Mouse (Mus musculus) kidney, postnatal 14 days (tissue): ENCODE data around the gene Mdc1.
A peak's percentile ranks its signal among the peaks of the same experiment; 100 is the strongest.

ENCODE experiments used
- DNase-seq: peaks from one replicate; pipeline ENCODE4 v3.0.0; 2022; ENCODE audit warnings: mixed read lengths

Mdc1 gene

DNA sequence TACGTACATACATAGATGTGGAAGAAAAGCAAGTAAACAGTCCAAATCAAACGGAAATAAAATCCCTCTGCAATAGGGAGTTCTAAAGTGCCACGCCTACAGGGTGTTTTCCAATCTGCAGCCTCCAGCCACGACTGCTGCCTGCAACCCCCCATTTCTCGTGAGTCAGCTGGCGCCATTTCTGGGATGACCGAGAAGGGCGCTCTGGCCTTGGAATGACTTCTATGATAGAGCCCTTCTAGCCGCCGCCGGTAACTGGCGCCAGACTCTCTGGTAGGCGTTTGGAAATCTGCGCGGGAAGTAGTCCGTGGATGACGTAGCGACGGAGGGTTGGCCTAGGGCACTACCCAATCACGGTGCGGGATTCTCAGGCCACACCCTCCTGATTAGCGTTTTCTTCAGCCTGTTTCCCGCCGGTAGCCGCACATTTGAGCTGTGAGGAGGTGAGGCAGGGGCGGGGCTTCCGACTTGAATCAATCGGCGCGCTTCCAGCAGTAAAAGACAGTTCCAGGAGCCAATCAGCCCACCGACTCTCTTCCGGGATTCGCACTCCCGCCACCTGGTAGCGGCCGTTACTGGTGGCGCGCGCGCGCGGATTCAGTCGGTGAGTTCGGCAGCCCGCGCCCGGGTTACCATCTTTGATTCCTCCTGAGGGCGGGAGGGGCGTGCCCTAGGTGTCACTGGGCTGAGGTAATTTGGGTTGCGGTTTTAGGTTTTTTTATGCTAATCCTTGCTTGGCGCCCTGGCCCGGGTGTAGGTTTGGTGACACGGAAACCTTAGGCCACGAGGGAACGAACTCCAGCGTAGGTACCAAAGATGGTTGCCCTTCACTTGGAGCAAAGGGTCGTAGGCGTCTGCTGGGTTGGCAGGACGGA, at the start of gene Mdc1:
Gene Mdc1, plus strand, starts transcription at position 440 of the 875 bp plus-strand sequence.
- peak; percentile 100 for DNase-seq

DNA sequence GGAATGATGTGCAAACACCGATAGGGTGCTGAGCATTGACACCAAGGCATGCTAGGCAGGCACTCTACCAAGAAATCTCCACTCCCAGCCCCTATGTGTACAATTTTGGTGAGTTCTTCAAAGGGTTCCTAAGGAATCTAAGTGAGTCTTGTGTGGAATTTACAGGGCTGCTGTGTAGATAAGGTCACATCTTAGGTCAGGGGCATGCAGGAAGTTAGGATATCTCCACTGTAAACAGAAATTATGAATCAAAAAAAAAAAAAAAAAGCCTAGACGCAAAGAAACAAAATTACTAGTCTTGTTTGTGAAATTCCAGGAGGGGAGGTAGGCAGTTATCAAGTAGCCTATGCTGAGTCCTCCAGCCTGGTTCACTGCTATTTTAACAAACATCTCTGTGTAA, 48.5 kb upstream of the Mdc1 start:
- no peak for DNase-seq

DNA sequence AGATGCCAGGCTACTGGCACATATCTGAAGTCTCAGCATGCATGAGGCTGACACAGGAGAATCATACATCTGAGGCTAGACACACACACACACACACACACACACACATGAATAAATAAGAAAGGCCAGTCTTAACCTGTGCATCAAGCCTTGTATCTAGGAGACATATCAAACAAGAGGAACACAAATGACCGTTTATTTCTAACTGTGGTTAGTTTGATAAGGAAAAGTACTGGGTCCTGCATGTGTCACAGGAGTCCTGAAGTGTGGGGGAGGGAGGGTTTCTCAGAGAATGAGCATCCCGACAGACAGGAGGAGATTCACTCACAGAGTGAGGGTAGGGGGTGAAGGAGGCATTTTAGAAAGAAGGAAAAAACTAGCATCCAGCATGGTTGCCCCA, 46.2 kb upstream of the Mdc1 start:
- DNase-seq, result no peak

DNA sequence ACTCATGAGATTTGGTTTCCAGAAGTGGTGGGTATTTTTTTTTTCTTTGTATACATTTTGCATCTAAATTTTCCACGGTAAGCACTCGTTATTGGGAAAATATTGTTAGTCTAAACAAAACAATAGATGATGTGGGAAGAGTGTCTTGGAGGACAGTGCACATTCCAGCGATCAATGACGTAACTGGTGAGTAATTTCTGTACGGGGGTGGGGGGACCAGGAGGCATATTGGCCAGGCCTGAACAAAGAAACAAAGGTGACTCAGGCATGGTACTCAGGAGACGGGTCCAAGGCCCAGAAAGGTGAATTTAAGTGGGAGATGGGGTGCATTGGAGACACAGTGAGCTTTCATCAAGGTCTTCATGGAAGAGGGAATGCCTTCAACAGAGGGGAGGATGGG, 45.7 kb upstream of the Mdc1 start:
- DNase-seq, result no peak

DNA sequence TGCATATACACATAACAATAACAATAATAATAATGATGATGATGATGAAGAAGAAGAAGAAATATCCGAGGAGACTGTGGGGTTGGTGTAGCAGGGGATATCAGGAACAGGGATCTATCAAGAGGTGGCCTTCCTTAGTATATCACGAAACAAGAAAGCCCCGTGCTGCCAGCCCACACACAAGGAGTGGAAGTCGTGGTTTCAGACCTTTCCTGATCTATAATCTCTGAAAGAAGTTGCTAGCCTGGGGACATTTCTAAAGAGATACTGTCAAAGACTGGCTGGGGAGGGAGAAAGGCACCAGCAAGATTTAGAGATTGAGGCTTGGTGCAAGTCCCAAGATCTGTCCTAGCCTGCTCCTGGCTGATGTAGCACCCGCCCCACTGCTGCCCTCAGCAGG, 44.5 kb upstream of the Mdc1 start:
- no peak for DNase-seq

DNA sequence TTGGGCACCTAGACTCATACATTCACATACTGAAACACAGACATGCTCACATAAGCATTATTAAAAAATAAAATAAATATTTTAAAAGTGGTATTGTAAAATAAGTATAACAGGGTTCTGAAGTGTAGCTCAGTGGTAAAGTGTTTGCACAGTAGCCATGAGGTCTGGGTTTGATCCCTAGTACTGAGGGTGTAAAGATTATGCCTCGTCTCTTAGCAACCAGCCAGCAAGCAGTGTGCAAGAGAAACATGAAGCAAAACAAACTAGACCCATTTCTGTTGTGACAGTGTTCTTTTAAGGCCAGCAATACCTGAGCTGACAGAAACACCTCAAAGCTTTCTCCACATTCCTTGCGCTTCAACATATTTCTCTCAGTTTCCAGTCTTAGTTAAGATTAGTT, 40.4 kb upstream of the Mdc1 start:
- DNase-seq, result no peak

DNA sequence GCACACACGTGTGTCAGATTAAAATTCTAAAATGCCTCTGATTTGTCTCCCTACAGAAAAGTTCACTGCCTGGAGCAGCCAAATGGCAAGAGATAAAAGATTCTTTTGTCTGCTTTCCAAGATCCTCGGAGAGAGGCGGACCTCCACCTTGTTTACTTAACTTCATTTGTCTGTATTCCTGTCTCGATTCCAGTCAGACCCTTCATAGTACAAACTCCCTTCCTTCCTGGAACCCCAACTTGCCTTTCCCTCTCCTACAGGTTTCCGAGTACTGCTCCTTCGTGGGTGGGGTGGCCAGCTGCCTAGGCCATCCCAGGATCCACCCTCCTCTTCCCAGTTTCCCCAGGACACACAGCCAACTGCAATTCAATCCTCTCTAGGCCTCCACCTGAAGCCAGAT, 38.3 kb upstream of the Mdc1 start:
- no peak for DNase-seq

DNA sequence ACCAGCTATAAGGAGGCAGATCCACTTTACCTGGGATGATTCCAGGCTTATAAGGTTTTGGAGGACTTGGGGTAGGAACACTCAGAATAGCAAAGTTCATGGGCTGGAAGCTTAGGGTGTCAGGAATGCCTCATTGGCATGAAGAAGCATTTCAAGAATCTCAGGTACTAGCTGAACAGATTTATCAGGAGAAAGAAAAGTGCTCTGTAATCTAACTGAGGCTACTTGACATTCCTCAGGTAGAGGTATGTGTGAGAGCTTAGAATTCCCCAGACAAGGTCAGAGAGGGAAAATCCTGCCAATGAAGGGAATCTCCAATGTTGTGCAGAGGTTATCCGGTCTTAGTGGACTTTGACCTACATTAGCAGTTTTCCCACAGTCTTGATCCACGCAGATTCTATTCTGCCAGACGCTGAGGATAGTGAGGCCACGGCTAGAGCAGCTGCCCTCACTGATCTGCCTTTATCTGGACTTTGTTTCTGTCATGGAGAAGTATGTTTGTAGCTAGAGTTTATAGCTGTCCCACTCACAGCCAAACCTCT, 37.4 kb upstream of the Mdc1 start:
- DNase-seq, result no peak

DNA sequence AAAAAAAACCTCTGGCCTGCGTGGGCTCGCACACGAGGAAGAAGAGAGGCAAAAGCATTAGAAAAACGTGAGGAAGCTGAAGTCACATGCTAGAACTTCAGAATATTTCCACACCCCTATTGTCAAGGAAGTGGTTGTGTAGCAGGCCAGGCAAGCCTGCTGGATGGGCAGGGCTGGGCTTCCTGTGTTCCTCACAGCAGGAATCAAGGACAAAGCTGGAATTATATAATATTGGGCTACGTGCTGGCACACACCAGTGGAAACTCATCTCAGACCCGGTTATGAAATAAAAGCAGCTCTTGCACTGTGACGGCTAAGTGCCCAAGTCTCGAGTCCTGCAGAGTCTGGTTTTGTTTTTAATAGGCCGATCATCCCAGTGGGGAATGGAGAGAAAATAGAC, 33.2 kb upstream of the Mdc1 start:
- peak; percentile 71 for DNase-seq

DNA sequence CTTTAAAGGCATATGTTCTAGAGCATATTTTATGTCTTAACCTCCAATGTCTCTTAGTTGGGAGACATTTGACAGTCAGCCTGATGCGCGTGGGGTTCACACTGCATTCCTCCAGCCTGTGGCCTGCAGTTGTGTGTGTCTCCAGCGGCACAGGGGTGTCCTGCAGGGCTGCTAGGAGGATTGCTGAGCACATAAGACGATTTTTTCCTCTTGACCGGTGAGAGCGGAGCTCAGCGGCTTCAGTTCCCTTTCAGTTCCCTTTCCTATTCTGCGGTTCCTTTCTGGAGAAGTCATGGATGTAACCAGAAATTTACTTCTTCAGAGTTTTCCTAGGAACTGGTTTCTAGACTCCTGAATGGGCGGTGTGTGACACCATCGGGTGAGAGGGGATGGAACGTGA, 31.9 kb upstream of the Mdc1 start:
- DNase-seq, result no peak

DNA sequence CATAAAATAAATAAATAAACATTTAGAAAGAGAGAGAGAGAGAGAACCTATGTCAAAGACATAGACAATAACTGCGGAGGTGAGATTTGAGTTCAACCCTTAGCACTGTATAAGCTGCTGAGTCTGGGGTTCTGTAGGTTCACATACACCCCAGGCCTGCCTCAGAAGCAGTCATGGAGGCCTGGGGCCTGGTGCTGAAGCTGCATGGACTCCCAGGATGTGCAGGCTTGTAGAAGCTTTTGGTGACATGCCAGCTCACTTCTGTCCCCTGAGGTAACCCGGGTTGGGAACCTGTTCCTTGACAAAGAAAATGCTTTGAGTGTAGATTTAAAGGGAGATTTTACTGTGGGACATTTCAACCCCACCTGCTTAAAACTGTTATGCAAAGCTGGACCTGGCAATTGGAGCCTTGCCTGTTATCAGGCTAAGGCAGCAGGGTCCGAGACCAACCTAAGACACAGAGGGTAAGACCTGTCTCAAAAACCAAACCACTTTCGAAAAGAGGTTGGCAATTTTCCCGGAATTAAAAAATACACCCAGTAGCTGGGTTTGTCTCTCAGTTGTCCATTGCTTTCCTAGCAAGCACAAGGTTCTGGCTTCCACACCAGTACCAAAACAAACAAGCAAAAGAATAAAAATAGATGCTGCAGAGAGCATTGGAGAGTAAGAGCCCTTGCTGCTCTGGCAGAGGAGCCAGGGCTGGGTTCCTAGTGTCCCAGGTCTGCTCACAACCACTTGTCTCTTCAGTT, 30.2 kb upstream of the Mdc1 start:
- DNase-seq, result no peak

DNA sequence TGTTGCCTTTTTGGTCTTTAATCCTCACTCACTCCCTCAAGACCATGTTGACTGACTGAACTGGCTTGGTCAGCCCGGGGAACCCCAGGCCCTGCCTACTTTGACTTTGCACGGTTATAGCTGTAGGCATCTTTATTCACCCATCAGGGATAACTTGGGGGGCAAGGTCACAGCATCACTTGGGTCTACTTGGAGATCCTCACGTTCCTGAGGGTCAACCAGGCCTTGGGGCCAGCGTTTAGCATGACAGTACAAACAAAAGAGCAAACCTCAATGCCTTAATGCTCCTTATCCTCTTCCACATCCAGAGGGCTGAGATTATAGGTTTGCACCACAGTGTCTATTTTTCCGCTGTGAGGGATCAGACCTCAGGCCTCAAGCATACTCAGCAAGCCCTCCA, 29.0 kb upstream of the Mdc1 start:
- no peak for DNase-seq

DNA sequence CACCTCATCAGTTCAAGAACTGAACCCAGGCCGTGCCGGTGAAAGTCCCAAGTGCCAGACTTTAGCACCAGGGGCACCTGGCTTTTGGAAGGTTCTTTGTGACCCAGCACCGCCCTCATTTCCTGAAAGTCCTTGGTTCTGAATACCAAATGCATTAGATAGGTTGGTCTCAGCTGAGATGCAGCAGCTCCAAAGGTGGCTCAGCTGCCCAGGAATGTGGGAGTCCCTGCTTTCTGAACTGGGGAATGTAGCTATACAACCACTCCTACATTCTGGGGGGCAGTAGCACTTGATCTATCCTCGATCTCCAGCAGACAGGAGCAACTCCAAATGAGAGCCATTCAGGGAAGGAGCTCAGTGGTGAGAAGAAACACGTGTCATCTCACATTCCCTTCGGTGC, 28.6 kb upstream of the Mdc1 start:
- no peak for DNase-seq

DNA sequence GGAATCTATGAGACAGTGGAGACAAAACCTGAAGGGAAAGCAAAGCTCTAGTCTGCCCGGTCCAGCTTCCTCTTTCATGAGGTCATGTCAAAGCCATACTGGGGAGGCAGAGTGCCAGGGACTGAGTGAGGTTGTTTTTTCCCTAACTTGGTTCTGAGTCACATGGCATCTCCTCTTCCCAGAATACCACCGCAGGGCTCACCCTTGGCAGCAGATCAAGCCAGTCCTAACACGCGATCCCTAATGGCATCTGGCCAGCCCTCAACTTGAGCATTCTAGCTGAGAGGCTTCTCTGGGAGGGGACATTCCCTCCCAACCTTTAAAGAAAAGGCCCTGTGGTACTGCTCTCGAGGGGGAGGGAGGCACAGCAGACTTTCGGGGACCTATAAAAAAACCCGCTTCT, 28.1 kb upstream of the Mdc1 start:
- peak; percentile 96 for DNase-seq

DNA sequence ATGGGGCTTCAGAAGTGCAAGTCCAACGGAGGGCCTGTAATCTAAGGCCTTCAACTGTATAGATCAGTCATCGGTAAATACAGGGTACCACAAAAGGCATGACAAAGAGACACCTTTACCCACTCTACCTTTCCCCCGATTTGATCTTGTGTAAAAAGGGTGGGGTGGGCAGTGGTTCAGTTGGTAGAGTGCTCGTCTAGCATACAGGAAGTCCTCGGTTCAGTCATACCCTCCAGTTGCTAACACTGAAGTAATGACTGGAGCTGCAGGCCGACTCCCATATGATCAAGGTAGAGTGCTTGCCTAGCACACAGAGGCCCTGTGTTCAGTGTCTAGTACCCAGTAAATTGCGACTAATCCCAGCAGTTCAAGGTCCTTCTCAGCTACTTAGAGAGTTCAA, 27.7 kb upstream of the Mdc1 start:
- no peak for DNase-seq

DNA sequence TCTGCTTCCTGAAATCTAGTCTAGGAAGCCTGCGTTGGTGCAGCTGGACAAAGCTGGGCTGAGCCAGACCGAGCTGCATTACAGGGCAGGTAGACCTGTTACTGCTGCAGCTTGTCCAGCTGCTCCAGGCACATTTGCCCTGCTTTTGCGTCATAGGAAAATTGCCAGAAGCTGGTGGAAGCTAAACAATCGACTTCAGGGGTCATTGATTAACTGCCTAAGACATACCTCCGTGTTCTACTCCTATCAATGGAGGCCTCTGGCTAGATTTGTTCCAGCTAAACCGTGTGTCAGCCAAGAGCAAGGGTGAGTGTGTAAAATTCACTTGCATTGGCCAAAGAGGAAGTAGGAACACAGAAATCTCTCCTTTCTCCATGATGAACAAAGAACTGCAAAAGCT, 26.6 kb upstream of the Mdc1 start:
- peak; percentile 75 for DNase-seq

DNA sequence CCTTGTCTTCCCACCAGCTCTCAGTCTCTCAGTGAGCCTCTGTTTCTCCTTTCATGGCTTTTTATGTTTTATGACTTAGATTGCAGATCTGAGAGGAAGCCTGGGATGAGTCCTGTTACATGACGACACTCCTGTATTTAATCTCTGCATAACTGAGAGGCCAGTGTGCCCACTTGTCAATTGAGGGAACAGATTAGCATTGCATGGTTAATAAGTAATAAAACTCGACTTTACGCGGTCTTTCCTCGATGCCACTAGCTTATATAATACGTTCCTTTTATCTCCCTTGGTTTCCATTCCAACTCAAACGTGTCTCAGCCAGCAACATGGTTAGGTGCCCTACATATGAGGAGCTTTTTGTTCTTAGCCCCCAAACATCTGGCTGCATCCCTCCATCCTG, 25.5 kb upstream of the Mdc1 start:
- DNase-seq, result no peak

DNA sequence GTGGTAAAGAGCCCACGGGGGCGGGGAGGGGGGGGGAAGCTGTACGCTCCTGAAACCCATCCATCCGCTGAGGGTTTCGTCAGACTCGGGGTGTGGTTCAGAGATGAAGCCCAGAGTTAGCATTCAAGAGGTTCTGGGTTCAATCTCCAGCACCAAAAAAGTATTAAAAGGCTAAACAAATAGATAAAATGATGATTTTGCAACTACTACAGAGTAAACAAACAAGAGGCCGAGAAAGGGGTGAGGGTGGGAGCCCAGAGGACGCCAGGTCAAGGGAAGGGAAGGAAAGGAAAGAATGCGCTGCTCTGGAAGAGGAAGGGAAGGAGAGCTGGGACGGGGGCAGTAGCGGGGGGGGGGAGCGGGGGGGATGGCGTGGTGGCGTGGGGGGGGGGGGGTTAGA, 24.6 kb upstream of the Mdc1 start:
- peak; percentile 68 for DNase-seq

DNA sequence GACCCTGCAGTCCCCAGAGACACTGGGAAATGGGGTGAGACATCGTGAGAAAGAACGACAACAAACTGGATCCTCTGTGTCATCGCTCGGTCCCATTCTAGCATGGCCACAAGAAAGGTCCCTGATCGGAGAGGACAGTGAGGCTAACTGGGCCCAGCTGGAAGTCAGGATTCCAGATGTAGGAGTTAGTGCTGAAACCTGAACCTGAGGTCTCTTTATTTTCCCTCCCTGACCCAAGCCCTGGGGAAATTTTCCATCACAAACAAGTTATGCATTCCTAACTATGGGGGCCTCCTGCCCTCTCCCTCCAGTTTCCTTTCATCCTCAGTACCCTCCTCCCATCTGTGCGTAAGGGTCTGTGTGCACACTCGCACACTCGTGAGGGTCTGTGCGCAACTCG, 24.1 kb upstream of the Mdc1 start:
- peak; percentile 55 for DNase-seq

DNA sequence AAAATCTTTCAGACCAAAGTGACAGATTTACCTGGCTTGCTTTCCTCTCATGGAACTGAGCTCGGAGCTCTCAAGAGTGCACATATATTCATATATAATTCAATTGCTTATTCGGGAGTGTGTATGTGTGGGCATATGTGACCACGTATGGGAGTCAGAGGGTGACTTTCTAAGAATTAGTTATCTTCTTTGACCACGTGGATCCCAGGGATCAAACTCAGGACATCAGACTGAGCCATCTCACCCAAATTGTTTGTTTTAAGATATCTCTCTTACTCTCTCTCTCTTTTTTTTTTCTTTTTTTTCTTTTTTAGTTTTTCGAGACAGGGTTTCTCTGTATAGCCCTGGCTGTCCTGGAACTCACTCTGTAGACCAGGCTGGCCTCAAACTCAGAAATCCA, 21.2 kb upstream of the Mdc1 start:
- no peak for DNase-seq

DNA sequence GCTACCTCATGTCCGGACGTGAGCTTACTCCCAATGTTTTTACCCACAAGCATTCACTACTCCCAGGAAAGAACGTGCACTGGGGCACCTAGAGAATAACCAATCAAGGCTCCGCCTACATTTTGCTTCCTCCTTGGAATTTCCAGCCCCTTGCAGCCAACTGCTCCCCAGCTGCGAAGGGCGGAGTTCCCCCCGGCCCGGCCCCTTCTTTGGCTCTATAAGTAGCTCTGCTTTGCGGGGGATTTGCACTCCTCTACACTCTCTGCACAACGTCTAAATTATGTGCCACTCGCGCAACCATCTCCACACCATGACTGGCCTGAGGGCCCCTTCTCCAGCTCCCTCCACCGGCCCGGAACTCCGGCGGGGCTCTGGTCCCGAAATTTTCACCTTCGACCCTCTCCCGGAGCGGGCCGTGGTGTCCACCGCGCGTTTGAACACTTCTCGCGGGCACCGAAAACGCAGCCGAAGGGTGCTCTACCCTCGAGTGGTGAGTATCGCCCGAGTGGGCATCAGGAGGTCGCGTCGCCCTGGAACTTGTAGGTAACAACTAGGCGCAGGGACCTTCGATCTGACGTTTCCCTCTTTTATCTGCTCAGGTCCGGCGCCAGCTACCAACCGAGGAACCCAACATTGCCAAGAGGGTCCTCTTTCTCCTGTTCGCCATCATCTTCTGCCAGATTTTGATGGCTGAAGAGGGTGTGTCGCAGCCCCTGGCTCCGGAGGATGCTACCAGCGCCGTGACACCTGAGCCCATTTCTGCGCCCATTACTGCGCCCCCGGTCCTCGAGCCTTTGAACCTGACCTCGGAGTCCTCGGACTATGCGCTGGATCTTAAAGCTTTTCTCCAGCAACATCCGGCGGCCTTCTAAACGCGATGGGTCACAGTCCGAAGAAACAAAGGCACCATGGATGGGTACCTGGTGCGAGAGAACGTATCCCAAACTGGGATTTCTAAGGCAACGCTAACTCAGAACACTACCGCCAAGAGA, 19.6 kb upstream of the Mdc1 start, which contains the start of gene Ier3:
Gene Ier3, plus strand, starts transcription at position 246 of the 992 bp plus-strand sequence.
- DNase-seq, result peak; percentile 94

DNA sequence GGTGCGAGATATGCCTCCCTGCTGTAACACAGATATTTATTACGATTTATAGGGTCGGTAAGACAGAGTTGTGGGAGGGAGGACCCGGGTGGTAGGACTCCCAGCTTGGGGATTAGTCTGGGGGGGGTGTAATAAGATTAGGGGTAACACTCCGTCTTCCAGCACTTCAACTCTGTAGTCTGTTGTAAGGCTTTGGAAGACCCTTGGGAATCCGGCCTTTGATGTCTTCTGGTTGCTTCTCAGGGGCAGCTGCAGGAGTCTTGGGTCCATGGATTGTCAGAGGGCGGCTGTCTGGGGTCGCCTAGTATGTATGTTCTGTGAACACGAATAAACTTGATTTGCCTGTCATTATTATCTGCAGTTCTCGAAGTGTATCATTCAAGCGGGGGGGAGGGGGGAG, 18.8 kb upstream of the Mdc1 start:
- DNase-seq, result no peak
